Mouse (Mus musculus) bone marrow macrophage, adult 2 months (primary cell): ENCODE results near the gene Armh2.

ENCODE experiments used
- CTCF ChIP-seq: IDR thresholded peaks from 2 replicates; pipeline ENCODE4 v1.5.1; 2012; ENCODE audit warnings: low read depth, mild to moderate bottlenecking, low read length, moderate library complexity
- POLR2A ChIP-seq: IDR thresholded peaks from 2 replicates; pipeline ENCODE4 v1.6.1; 2012; ENCODE audit warnings: mild to moderate bottlenecking, low read depth, low read length, borderline replicate concordance

GRCm38 (mm10) chr13:24709656-24710396 is 31.2 kb upstream of the Armh2 start:
- no peak for TF ChIP-seq CTCF
- TF ChIP-seq POLR2A, result no peak
